Mouse (Mus musculus) kidney, postnatal 4 days (tissue): ENCODE measurements around the gene Faap24.

Experiments
- DNase-seq, 2 experiments: peaks; one replicate each; pipeline ENCODE4 v3.0.0; 2021; ENCODE audit warnings: mixed read lengths in 2 of 2

Faap24 gene

GRCm38 (mm10) chr7:35365161-35365910, 31.3 kb downstream of the Faap24 start:
- DNase-seq: peak in 1 of 2 experiments; percentile 62

GRCm38 (mm10) chr7:35362868-35363267, 33.8 kb downstream of the Faap24 start:
- peak; percentile 41 to 74 for DNase-seq

GRCm38 (mm10) chr7:35362253-35362652, 34.4 kb downstream of the Faap24 start:
- DNase-seq: no peak

GRCm38 (mm10) chr7:35357621-35358020, 39.0 kb downstream of the Faap24 start:
- no peak for DNase-seq

- peak in 1 of 2 experiments; percentile 47 for DNase-seq
Observed at GRCm38 (mm10) chr7:35355303-35355872, 41.2 kb downstream of the Faap24 start.

GRCm38 (mm10) chr7:35353306-35353705, 43.3 kb downstream of the Faap24 start:
- DNase-seq: no peak

- DNase-seq: no peak
Observed at GRCm38 (mm10) chr7:35351155-35351554, 45.5 kb downstream of the Faap24 start.

- no peak for DNase-seq
Observed at GRCm38 (mm10) chr7:35349886-35350684, 46.6 kb downstream of the Faap24 start.

GRCm38 (mm10) chr7:35349022-35349421, 47.6 kb downstream of the Faap24 start:
- DNase-seq: no peak

- DNase-seq: no peak
Observed at GRCm38 (mm10) chr7:35347918-35348700, 48.5 kb downstream of the Faap24 start.

GRCm38 (mm10) chr7:35344785-35345330, 51.8 kb downstream of the Faap24 start:
- no peak for DNase-seq

GRCm38 (mm10) chr7:35342498-35342897, 54.1 kb downstream of the Faap24 start:
- DNase-seq: no peak
